Mouse (Mus musculus): Measurements from ENCODE around the gene Ccl17. TPM values are rescaled to one million over a fixed set of nuclear protein-coding genes. Genes with fewer than 3 reads are reported as not detected.
A peak's percentile ranks its signal among the peaks of the same experiment; 100 is the strongest.
"Not testable (repeated sequence)": the region's sequence is repeated elsewhere in the genome, so short reads cannot be mapped to it uniquely, and the experiment has no call there.

Ccl17 gene
- polyA plus RNA-seq, 1 experiment from 2014 or later: 0.56 TPM

DNA sequence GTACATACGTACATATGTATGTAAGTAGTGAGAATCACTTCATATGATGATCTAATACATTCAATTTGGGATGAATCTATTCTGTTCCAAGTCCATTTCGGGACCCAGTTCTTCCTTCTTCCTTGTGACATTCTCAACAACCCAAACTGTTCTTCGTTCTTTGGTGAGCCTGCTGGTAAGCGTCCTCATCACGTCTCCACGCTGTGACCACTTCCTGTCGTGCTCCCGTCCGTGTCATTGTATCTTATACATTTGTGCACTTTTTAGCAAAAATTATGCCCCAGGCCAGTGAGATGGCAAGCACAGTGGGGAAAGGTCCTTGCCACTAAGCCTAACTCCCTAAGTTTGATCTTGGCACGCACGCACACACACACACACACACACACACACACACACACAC, 7.7 kb downstream of the Ccl17 start:
- no peak for ATAC-seq (ENCODE audit: low FRiP score)
- Histone ChIP-seq H3K9me3 (no peaks in the 10 kb centered on the region), H3K27ac (no peak overlapping the region), H3K9ac (no peak overlapping the region), H3K4me3 (replicated peaks) (no peak overlapping the region), H3K4me2 (no peak overlapping the region), H3K4me1 (no peaks in the 10 kb centered on the region), H3K27me3 (no peaks in the 10 kb centered on the region), H3K36me3 (replicated peaks) (peaks cover 34% of the 10 kb centered on the region)
- WGBS: 95% methylated on average over 9 of the region's 11 CpGs

DNA sequence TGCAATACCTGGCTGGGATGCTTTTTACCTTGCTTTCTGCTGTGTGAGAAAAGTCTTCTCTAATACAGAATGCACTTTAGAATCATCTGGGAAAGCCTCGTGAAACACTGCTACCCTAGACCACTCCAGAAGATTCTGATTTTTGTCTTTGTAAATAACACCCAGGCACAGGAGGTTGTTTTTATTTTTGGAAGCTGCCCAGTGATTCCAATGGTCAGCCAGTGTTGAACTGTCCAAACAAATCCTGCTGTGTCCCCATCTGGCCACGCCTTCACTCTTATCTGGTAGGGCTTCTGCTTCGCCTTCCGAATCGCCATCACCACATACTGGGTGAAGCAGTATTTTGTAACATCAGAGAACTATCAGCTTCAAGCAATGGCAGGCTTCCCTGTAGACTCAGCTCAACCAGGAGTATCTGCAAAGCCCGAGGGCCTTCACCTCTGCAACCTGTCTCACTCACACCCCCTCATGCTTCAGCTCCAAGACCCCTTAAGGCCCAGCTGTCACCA, 9.5 kb downstream of the Ccl17 start:
- Histone ChIP-seq H3K36me3 (replicated peaks) (peaks cover 50% of the 10 kb centered on the region), H3K4me3 (replicated peaks) (no peak overlapping the region), H3K27me3 (no peaks in the 10 kb centered on the region), H3K4me2 (no peak overlapping the region), H3K27ac (no peak overlapping the region), H3K9me3 (no peaks in the 10 kb centered on the region), H3K4me1 (no peaks in the 10 kb centered on the region), H3K9ac (no peak overlapping the region)
- WGBS: 92% methylated on average over 6 of the region's 6 CpGs
- no peak for ATAC-seq (ENCODE audit: low FRiP score)

DNA sequence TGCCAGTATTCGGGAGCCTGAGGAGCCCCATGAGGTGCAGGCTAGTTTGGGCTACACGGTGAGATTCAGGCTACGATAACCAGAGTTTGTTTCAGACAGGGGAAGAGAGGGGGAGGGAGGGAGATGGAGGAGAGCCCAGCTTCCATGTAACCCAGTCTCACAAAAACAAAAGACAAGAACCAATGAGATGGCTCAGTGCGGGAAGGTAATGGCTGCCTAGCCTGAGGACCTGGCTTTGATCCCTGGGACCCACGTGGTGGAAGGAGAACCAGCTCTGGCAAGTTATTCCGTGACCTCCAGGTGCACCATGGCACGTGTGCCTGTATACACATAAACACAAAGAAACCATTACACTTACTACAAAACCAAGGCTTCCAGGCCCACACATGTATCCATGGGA, 10.3 kb downstream of the Ccl17 start:
- Histone ChIP-seq H3K4me3 (replicated peaks) (no peak overlapping the region), H3K27ac (no peak overlapping the region), H3K9ac (no peak overlapping the region), H3K4me2 (no peak overlapping the region), H3K4me1 (no peaks in the 10 kb centered on the region), H3K9me3 (no peaks in the 10 kb centered on the region), H3K27me3 (no peaks in the 10 kb centered on the region), H3K36me3 (replicated peaks) (peaks cover 57% of the 10 kb centered on the region)
- WGBS: 86% methylated on average over 7 of the region's 7 CpGs
- no peak for ATAC-seq (ENCODE audit: low FRiP score)

DNA sequence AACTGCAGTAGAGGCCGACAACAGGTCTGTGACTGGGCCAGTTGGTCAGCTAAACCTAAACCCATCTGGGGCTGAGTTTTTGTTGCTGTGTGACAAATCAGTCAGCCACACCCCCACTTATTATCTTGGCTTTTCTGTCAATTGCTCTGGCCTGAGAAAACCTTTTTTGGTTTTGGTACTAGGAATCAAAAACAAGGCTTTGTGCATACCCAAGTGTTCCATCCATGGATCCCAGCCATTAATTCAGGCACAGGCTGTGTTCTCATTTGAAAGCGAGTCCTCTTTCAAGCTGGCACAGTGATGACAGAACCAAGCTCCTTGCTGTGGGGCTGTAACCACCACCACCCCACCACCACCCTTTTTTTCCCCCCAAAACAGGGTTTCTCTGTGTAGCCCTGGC, 11.1 kb downstream of the Ccl17 start:
- H3K4me2 ChIP-seq: no peak overlapping the region
- no peak overlapping the region for H3K27ac ChIP-seq
- no peak overlapping the region for H3K4me3 ChIP-seq (replicated peaks)
- whole genome bisulfite sequencing: 91% methylated on average over 2 of the region's 2 CpGs
- H3K9me3 ChIP-seq: no peaks in the 10 kb centered on the region
- H3K9ac ChIP-seq: no peak overlapping the region
- no peaks in the 10 kb centered on the region for H3K27me3 ChIP-seq
- no peak for ATAC-seq (ENCODE audit: low FRiP score)
- H3K4me1 ChIP-seq: no peaks in the 10 kb centered on the region
- H3K36me3 ChIP-seq (replicated peaks): peaks cover 64% of the 10 kb centered on the region

DNA sequence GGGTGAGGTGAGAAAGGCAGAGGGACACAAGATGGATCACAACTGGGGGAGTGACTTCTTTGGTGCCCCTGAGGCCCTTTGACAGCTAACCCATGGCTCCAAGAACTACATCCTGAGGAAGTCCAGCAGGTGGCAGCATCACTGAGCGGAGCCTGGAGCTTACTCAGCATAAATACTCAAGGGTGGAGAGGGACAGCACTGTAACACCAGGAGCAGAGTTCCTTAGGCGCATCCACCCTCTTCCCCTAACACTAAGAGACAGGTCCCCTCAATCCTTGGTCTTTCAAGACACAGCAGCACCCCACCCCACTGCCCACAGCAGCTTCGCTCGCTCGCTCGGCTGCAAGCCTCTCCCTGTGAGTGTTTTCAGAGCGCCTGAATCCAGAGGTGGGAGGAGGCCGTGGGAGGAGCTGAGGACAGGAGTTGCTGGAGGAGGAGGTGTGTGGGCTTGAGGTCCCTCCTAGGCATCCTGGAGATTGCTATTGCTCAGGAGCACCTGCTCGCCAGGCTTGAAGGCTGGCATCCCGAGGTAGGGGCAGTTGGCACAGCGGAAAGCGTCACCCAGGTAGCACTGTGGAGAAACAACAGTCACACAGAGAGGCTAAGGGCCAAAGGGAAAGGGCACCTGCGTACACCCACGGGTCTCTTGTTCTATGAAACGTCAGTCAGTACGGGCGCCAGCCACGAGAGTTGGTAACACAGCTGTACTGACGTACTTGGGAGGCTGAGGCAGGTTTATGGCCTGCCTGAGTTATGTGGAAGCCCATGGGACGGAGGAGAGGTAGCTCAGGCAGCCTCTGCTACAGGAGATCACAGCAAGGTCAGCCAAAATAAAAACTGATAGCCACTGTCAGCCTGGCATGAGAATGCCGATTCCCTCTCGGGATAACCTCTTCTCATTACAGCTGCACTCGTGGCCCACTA, 12.6 kb downstream of the Ccl17 start:
- Histone ChIP-seq H3K4me2 (no peak overlapping the region), H3K4me3 (replicated peaks) (no peak overlapping the region), H3K27ac (no peak overlapping the region), H3K4me1 (no peaks in the 10 kb centered on the region), H3K9ac (no peak overlapping the region), H3K9me3 (no peaks in the 10 kb centered on the region), H3K27me3 (no peaks in the 10 kb centered on the region), H3K36me3 (replicated peaks) (peaks cover 76% of the 10 kb centered on the region)
- 78% methylated on average over 23 of the region's 23 CpGs for WGBS
- ATAC-seq (ENCODE audit: low FRiP score): peak; percentile 49; the same call in 1 of the 2 replicates

DNA sequence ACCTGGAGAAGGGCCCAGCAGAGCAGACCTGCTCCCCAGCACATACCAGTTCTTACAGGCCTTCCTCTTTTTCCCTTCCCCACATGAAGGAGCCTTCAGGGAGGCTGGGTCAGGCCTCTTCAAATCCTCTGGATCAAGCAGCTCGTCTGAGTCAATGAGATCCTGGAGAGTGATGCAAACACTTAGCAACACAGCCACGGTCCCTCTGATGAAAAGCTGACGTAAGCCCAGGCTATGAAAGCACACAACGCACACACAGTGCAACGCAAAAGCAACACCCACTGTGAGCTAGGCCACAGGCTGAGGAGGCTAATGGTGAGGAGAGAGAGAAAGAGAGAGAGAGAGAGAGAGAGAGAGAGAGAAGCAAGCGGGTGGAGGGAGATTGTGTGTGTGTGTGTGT, 14.9 kb downstream of the Ccl17 start:
- Histone ChIP-seq H3K4me1 (no peaks in the 10 kb centered on the region), H3K9me3 (no peaks in the 10 kb centered on the region), H3K9ac (no peak overlapping the region), H3K4me3 (replicated peaks) (no peak overlapping the region), H3K4me2 (no peak overlapping the region), H3K27me3 (no peaks in the 10 kb centered on the region), H3K27ac (no peak overlapping the region), H3K36me3 (replicated peaks) (peaks cover 86% of the 10 kb centered on the region)
- ATAC-seq (ENCODE audit: low FRiP score): no peak
- WGBS: 89% methylated on average over 6 of the region's 6 CpGs

DNA sequence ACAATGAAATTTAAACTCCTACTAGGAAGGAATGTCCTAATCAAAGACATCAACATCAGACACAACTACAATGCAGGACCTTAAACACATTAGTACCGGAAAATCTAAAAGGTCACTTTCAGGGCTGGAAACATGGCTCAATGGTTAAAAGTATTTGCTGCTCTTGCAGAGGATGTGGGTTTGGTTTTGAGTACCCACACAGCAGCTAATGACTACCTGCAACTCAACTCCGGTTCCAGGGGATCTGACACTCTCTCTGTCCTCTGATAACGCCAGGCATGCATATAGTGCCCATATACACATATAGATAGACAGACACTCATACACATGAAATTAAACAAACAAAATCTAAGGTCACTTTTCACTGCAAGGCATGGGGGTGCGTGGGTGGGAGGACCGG, 16.0 kb downstream of the Ccl17 start:
- Histone ChIP-seq H3K27me3 (no peaks in the 10 kb centered on the region), H3K9me3 (no peaks in the 10 kb centered on the region), H3K9ac (no peak overlapping the region), H3K4me3 (replicated peaks) (no peak overlapping the region), H3K4me2 (no peak overlapping the region), H3K27ac (no peak overlapping the region), H3K36me3 (replicated peaks) (peaks cover 86% of the 10 kb centered on the region), H3K4me1 (no peaks in the 10 kb centered on the region)
- WGBS: 95% methylated on average over 5 of the region's 5 CpGs
- no peak for ATAC-seq (ENCODE audit: low FRiP score)

DNA sequence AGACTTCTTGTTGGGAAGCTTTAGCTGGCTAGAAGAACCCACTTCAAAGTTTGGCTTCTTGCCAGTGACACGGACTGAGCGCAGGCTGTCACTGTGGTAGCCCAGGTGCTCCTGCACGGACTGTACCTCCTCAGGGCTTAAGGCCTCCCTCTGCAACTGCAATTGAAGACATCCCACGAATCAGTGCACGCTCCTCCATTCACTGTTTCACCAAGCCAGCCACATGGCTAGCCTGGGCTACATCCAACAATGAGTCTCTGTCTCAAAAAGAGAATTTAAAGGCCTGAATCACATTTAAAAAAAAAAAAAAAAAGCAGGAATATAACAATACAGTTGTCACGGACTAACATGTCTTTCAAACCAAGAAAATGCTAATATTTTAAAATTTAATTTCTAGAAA, 18.0 kb downstream of the Ccl17 start:
- Histone ChIP-seq H3K36me3 (replicated peaks) (peaks cover 79% of the 10 kb centered on the region), H3K4me3 (replicated peaks) (no peak overlapping the region), H3K9ac (no peak overlapping the region), H3K9me3 (no peaks in the 10 kb centered on the region), H3K27ac (no peak overlapping the region), H3K4me1 (no peaks in the 10 kb centered on the region), H3K27me3 (no peaks in the 10 kb centered on the region), H3K4me2 (no peak overlapping the region)
- 85% methylated on average over 6 of the region's 6 CpGs for WGBS
- ATAC-seq (ENCODE audit: low FRiP score): no peak

DNA sequence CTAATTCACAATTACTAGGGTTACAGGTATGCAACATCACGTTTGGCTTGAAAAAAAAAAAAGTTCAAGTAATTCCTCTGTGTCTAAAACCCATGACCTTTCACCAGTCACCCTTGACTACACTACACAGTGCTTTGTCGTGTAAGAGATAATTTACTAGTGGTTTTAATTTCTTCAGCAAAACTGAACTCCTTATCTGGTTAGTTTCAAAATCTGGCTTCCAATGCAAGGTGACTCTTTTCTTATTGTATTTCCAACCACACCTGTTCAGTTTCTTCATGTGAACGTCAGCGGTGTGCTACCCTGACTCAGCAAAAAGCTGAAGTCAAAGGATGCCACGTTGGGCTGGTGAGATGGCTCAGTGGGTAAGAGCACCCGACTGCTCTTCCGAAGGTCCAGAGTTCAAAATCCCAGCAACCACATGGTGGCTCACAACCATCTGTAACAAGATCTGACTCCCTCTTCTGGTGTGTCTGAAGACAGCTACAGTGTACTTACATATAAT, 23.7 kb downstream of the Ccl17 start:
- H3K4me3 ChIP-seq (replicated peaks); H3K4me2 ChIP-seq; H3K9ac ChIP-seq; H3K27ac ChIP-seq; ATAC-seq (ENCODE audit: low FRiP score); H3K27me3 ChIP-seq; H3K9me3 ChIP-seq: not testable (repeated sequence)
- H3K4me1 ChIP-seq: peaks cover 13% of the 10 kb centered on the region
- 88% methylated on average over 7 of the region's 7 CpGs for WGBS
- peaks cover 32% of the 10 kb centered on the region for H3K36me3 ChIP-seq (replicated peaks)

DNA sequence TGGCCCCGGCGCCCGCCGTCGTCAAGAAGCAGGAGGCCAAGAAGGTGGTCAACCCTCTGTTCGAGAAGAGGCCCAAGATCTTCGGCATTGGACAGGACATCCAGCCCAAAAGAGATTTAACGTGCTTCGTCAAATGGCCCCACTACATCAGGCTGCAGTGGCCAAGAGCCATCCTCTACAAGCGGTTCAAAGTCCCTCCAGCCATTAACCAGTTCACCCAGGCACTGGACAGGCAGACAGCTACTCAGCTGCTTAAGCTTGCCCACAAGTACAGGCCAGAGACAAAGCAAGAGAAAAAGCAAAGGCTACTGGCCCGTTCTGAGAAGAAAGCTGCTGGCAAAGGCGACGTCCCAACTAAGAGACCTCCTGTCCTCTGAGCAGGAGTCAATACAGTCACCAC, 25.5 kb downstream of the Ccl17 start:
- 95% methylated on average over 13 of the region's 13 CpGs for WGBS
- peaks cover 16% of the 10 kb centered on the region for H3K36me3 ChIP-seq (replicated peaks)
- not testable (repeated sequence) for H3K4me2 ChIP-seq; H3K9me3 ChIP-seq; H3K9ac ChIP-seq; ATAC-seq (ENCODE audit: low FRiP score); H3K27me3 ChIP-seq; H3K4me3 ChIP-seq (replicated peaks); H3K27ac ChIP-seq
- peaks cover 16% of the 10 kb centered on the region for H3K4me1 ChIP-seq

DNA sequence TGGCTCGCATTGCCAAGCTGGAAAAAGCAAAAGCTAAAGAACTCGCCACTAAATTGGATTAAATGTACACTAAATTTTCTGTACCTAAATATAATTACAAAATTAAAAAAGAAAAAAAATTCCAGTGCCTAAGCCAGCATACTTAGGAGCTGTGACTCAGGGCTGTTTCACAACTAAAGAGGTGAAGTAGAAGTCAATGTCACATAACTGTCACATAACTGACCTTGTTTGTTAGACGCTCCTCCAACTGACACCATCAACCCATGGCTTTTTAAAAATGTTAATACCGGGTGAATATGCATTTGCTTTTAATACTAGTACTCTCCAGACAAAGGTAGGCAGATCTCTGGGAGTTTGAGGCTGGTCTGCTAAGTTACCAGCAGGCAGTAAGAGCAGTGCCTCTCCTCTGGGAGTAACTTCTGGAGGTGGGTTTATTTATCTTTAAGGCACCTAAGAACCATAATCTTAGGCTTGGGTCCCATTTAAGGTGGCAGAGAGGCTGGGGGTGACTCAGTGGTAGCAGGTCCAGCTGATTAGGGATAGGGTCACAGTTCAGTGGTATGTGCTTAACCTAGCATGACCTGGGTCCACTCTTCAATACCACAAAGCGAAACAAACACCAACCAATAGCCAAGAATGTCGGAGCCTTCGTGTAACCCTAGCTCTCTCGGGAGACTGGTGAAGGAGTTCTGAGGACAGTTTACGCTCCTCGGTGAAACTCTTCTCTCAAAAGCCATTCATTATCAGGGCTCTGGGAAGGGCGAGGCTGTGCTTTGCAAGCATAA, 26.4 kb downstream of the Ccl17 start:
- Histone ChIP-seq H3K4me2 (peak overlapping the region; percentile 86), H3K4me1 (peaks cover 16% of the 10 kb centered on the region), H3K9me3 (no peaks in the 10 kb centered on the region), H3K27me3 (no peaks in the 10 kb centered on the region), H3K27ac (no peak overlapping the region), H3K36me3 (replicated peaks) (peaks cover 10% of the 10 kb centered on the region), H3K4me3 (replicated peaks) (peak overlapping the region; percentile 75), H3K9ac (peak overlapping the region; percentile 93)
- WGBS: 79% methylated on average over 11 of the region's 11 CpGs
- no peak for ATAC-seq (ENCODE audit: low FRiP score)

Data from forebrain, embryonic 12.5 days (tissue).